ENCODE assay signal across 8 mouse cellular contexts in genomic region chr11:51874266-51875036, GRCm38 (mm10). TPM values are rescaled to one million over a fixed set of nuclear protein-coding genes. Genes with fewer than 3 reads are reported as not detected.
A peak's percentile ranks its signal among the peaks of the same experiment; 100 is the strongest.
DNase-seq lines count a peak whose midpoint lies in the region; ATAC-seq and TF ChIP-seq lines count a peak whose summit lies in the region.

No protein-coding gene starts in this region.

- no peak overlapping the region for H3K4me2 ChIP-seq in lung, postnatal 0 days (replicated peaks; ENCODE audit: low read depth, low read length)

- H3K4me3 ChIP-seq in lung, postnatal 0 days (ENCODE audit: low read depth, low read length), result no peak overlapping the region

- DNase-seq in layer of hippocampus, adult 11-12 months (ENCODE audit: low spot score), result peak; percentile 57
- DNase-seq in layer of hippocampus, adult 8-10 months (ENCODE audit: low spot score in 2 of 2), result no peak
- DNase-seq in NIH3T3 (ENCODE audit: low read depth), result peak; percentile 96
- peak; percentile 90 for DNase-seq in gastrocnemius, postnatal 25 days
- peak; percentile 96 for DNase-seq in lung, postnatal 0 days (ENCODE audit: low spot score)
- no peak for DNase-seq in spleen, adult 18-20 months
- DNase-seq in spleen, postnatal 4 days (ENCODE audit: low spot score in 2 of 2), result no peak
- DNase-seq in c-Kit-positive CD71-positive TER-119-positive erythroid progenitor cells, embryonic 14.5 days (ENCODE audit: low spot score), result no peak

- H3K4me1 ChIP-seq in lung, postnatal 0 days (ENCODE audit: insufficient read depth, low read depth, low read length), result peaks cover 8% of the 10 kb centered on the region; the same call in 1 of the 2 replicates

- TF ChIP-seq CTCF in lung, postnatal 0 days (IDR thresholded peaks at IDR 0.05), result no peak

- no peak overlapping the region for H3K9ac ChIP-seq in lung, postnatal 0 days (replicated peaks; ENCODE audit: low read depth)

- peak; percentile 98 for ATAC-seq in lung, postnatal 0 days

- H3K36me3 ChIP-seq in lung, postnatal 0 days (ENCODE audit: insufficient read depth, low read length), result no peaks in the 10 kb centered on the region

- TF ChIP-seq EP300 in lung, postnatal 0 days (IDR thresholded peaks at IDR 0.05), result peak; percentile 99

- H3K9me3 ChIP-seq in lung, postnatal 0 days (ENCODE audit: low read length), result no peaks in the 10 kb centered on the region

- peak overlapping the region; percentile 79 for H3K27ac ChIP-seq in lung, postnatal 0 days (ENCODE audit: low read length)

- WGBS in lung, postnatal 0 days, result 41% methylated on average over 7 of the region's 7 CpGs

- H3K27me3 ChIP-seq in lung, postnatal 0 days (replicated peaks; ENCODE audit: insufficient read depth, low read length), result no peaks in the 10 kb centered on the region

RNA-seq across cellular contexts. Expression of gene Jade2, which starts 17.0 kb away (rescaled TPM):
- total RNA-seq in layer of hippocampus, adult 8-10 months (2022), result 10 to 100 TPM; 50.6 to 54.2 (median 52.0) TPM
- 1 to 10 TPM; 2.3 to 3.5 TPM for total RNA-seq in gastrocnemius, postnatal 25 days (2021)
- 3.1 and 3.9 TPM in 2 replicates for polyA plus RNA-seq in lung, postnatal 0 days (2015; fragmentation: Nextera tagmentation; extraction: Ambion mirVana)

Comparison
In these comparisons a context has a peak if more than half of its experiments do, and no peak if none do; other contexts are left out.
1. DNase-seq: peak in layer of hippocampus, adult 11-12 months (single experiment), NIH3T3 (single experiment), gastrocnemius, postnatal 25 days (single experiment) and lung, postnatal 0 days (single experiment); none in layer of hippocampus, adult 8-10 months (0 of 2), spleen, adult 18-20 months (0 of 2), spleen, postnatal 4 days (0 of 2) and c-Kit-positive CD71-positive TER-119-positive erythroid progenitor cells, embryonic 14.5 days (single experiment).
2. RNA of gene Jade2, which starts 17.0 kb away (total RNA-seq): 50.6 to 54.2 TPM in layer of hippocampus, adult 8-10 months; 2.3 to 3.5 TPM in gastrocnemius, postnatal 25 days; every median in the first group is over 10 times any median in the second.